Mouse (Mus musculus): ENCODE measurements around the gene Synpo2l. TPM values are rescaled to one million over a fixed set of nuclear protein-coding genes. Genes with fewer than 3 reads are reported as not detected.
"Not testable (repeated sequence)": the region's sequence is repeated elsewhere in the genome, so short reads cannot be mapped to it uniquely, and the experiment has no call there.

The Synpo2l gene
- total RNA-seq (2021): under 1 TPM; 0.15 to 0.23 TPM
- long read RNA-seq, experiment 1: 0 reads
- long read RNA-seq, experiment 2: 0 reads

- Histone ChIP-seq H3K27ac (no peak within 1 kb of the TSS), H3K4me3 (no peak within 1 kb of the TSS)
- DNase-seq (ENCODE audit: low spot score in 2 of 2): no peak
- no peak for TF ChIP-seq CTCF (conservative IDR thresholded peaks at IDR 0.05)
Measured at GRCm38 (mm10) chr14:20668154-20668810, at the start of gene Synpo2l. Synpo2l (minus strand) TSS chr14:20668354.

GRCm38 (mm10) chr14:20713832-20714231 is 45.7 kb upstream of the Synpo2l start:
- no peak for DNase-seq (ENCODE audit: low spot score in 2 of 2)
- no peak for TF ChIP-seq CTCF (conservative IDR thresholded peaks at IDR 0.05)
- no peak overlapping the region for H3K27ac ChIP-seq
- no peak overlapping the region for H3K4me3 ChIP-seq

- TF ChIP-seq CTCF (conservative IDR thresholded peaks at IDR 0.05): no peak
- no peak for DNase-seq (ENCODE audit: low spot score in 2 of 2)
- peak overlapping the region; percentile 76 for H3K4me3 ChIP-seq
- H3K27ac ChIP-seq: peak overlapping the region; percentile 96
Measured at GRCm38 (mm10) chr14:20708239-20708638, 40.1 kb upstream of the Synpo2l start.

- TF ChIP-seq CTCF (conservative IDR thresholded peaks at IDR 0.05): peak; percentile 33
- Histone ChIP-seq H3K27ac (peak within 1 kb of the TSS; percentile 96), H3K4me3 (peak within 1 kb of the TSS; percentile 76)
- peak; percentile 85 to 89 for DNase-seq (ENCODE audit: low spot score in 2 of 2)
Measured at GRCm38 (mm10) chr14:20707201-20708190, 39.3 kb upstream of the Synpo2l start, which contains the start of gene Zswim8. Zswim8 (plus strand) TSS chr14:20707552.

GRCm38 (mm10) chr14:20703461-20703860 is 35.3 kb upstream of the Synpo2l start:
- DNase-seq (ENCODE audit: low spot score in 2 of 2): not testable (repeated sequence)
- peak overlapping the region; percentile 96 for H3K27ac ChIP-seq
- peak overlapping the region; percentile 97 for H3K4me3 ChIP-seq

- H3K4me3 ChIP-seq: peak within 1 kb of the TSS; percentile 97
- peak within 1 kb of the TSS; percentile 96 for H3K27ac ChIP-seq
- DNase-seq (ENCODE audit: low spot score in 2 of 2): peak; percentile 86 to 91
- no peak for TF ChIP-seq CTCF (conservative IDR thresholded peaks at IDR 0.05)
Measured at GRCm38 (mm10) chr14:20702741-20703381, 34.7 kb upstream of the Synpo2l start, which contains the start of gene Chchd1. Chchd1 (plus strand) TSS chr14:20703006.

- peak overlapping the region; percentile 96 for H3K27ac ChIP-seq
- DNase-seq (ENCODE audit: low spot score in 2 of 2): no peak
- TF ChIP-seq CTCF (conservative IDR thresholded peaks at IDR 0.05): no peak
- peak overlapping the region; percentile 97 for H3K4me3 ChIP-seq
Measured at GRCm38 (mm10) chr14:20702096-20702740, 34.1 kb upstream of the Synpo2l start.

GRCm38 (mm10) chr14:20701554-20701953 is 33.4 kb upstream of the Synpo2l start:
- H3K27ac ChIP-seq: no peak overlapping the region; the same call in 1 of the 2 replicates
- peak overlapping the region; percentile 97 for H3K4me3 ChIP-seq
- no peak for DNase-seq (ENCODE audit: low spot score in 2 of 2)
- TF ChIP-seq CTCF (conservative IDR thresholded peaks at IDR 0.05): no peak

GRCm38 (mm10) chr14:20700362-20700761 is 32.2 kb upstream of the Synpo2l start:
- TF ChIP-seq CTCF (conservative IDR thresholded peaks at IDR 0.05): no peak
- no peak for DNase-seq (ENCODE audit: low spot score in 2 of 2)
- H3K27ac ChIP-seq: no peak overlapping the region
- H3K4me3 ChIP-seq: no peak overlapping the region

- no peak for DNase-seq (ENCODE audit: low spot score in 2 of 2)
- Histone ChIP-seq H3K27ac (peak overlapping the region; percentile 60; the same call in 1 of the 2 replicates), H3K4me3 (peak overlapping the region; percentile 100)
- no peak for TF ChIP-seq CTCF (conservative IDR thresholded peaks at IDR 0.05)
Measured at GRCm38 (mm10) chr14:20698515-20698914, 30.4 kb upstream of the Synpo2l start.

- Histone ChIP-seq H3K27ac (peak overlapping the region; percentile 73), H3K4me3 (peak overlapping the region; percentile 100)
- peak; percentile 77 for TF ChIP-seq CTCF (conservative IDR thresholded peaks at IDR 0.05)
- DNase-seq (ENCODE audit: low spot score in 2 of 2): peak; percentile 42 to 58
Measured at GRCm38 (mm10) chr14:20696986-20697385, 28.8 kb upstream of the Synpo2l start.
